Mouse (Mus musculus) embryonic fibroblast, embryonic 13.5 days (primary cell): ENCODE measurements around the gene Rbms3.

Source experiments
- CTCF ChIP-seq: IDR thresholded peaks from 2 replicates; pipeline ENCODE4 v1.5.1; 2011; ENCODE audit warnings: mild to moderate bottlenecking, control low read depth, low read length, moderate library complexity, borderline replicate concordance; ENCODE audit not compliant: insufficient read depth
- POLR2A ChIP-seq: IDR thresholded peaks from 2 replicates; pipeline ENCODE4 v1.6.1; 2011; ENCODE audit warnings: low read depth, mild to moderate bottlenecking, control low read depth, low read length, moderate library complexity

- TF ChIP-seq POLR2A: no peak
- no peak for TF ChIP-seq CTCF
Measured at GRCm38 (mm10) chr9:116644616-116645015, 985.1 kb downstream of the Rbms3 start.
